ENCODE assay signal across 13 mouse cellular contexts in genomic region chr4:148121982-148122693, GRCm38 (mm10). TPM values are rescaled to one million over a fixed set of nuclear protein-coding genes. Genes with fewer than 3 reads are reported as not detected.
DNase-seq lines count a peak whose midpoint lies in the region; ATAC-seq and TF ChIP-seq lines count a peak whose summit lies in the region.
"Had no signal": no experiment of that assay in that cellular context is flagged by ENCODE, and none has a peak within 500 bp of the region (broad histone marks: within the 10 kb centered on the region; RNA-seq: fewer than 3 reads in every experiment).

No protein-coding gene starts in this region.

- 3% methylated on average over 5 of the region's 6 CpGs for WGBS in forebrain, postnatal 0 days
- 24% methylated on average over 5 of the region's 6 CpGs for WGBS in lung, postnatal 0 days

- H3K9ac ChIP-seq in forebrain, postnatal 0 days: no peak overlapping the region
- no peak overlapping the region for H3K9ac ChIP-seq in lung, postnatal 0 days (replicated peaks; ENCODE audit: low read depth)
- H3K9ac ChIP-seq: liver, embryonic 12.5 days had no signal

- TF ChIP-seq EP300 in lung, postnatal 0 days (IDR thresholded peaks at IDR 0.05): no peak

- no peaks in the 10 kb centered on the region for H3K9me3 ChIP-seq in forebrain, postnatal 0 days (ENCODE audit: low read length)
- no peaks in the 10 kb centered on the region for H3K9me3 ChIP-seq in lung, postnatal 0 days (ENCODE audit: low read length)
- H3K9me3 ChIP-seq: liver, embryonic 12.5 days had no signal

- peak overlapping the region; percentile 78 for H3K27ac ChIP-seq in forebrain, postnatal 0 days (ENCODE audit: low read depth, low read length)
- H3K27ac ChIP-seq in lung, postnatal 0 days (ENCODE audit: low read length): no peak overlapping the region
- H3K27ac ChIP-seq: liver, embryonic 12.5 days had no signal

- peak; percentile 90 for DNase-seq in left cerebral cortex, postnatal 4 days
- no peak for DNase-seq in left cerebral cortex, postnatal 36 days (ENCODE audit: low spot score in 2 of 2)
- peak; percentile 59 for DNase-seq in forebrain, postnatal 0 days
- peak; percentile 67 for DNase-seq in mesoderm, embryonic 11.5 days (ENCODE audit: low read depth, low spot score)
- DNase-seq in retina, postnatal 1 day: peak; percentile 82
- no peak for DNase-seq in gastrocnemius, postnatal 25 days
- no peak for DNase-seq in lung, postnatal 0 days (ENCODE audit: low spot score)
- no peak for DNase-seq in lung, postnatal 25 days (ENCODE audit: low spot score)
- DNase-seq: adrenal gland, adult 8-10 months; heart, adult 18-20 months; thymus, adult 2 months had no signal

- peak; percentile 75 for ATAC-seq in forebrain, postnatal 0 days
- no peak for ATAC-seq in lung, postnatal 0 days
- ATAC-seq: liver, embryonic 12.5 days had no signal

- intact Hi-C loops in left cerebral cortex, postnatal 4 days (cut with DNase I): no loop called here
- intact Hi-C loops in left cerebral cortex, postnatal 36 days (cut with DNase I): no loop called here

- peaks cover 20% of the 10 kb centered on the region; the same call in 1 of the 2 replicates for H3K4me1 ChIP-seq in forebrain, postnatal 0 days (ENCODE audit: insufficient read depth)
- H3K4me1 ChIP-seq in lung, postnatal 0 days (ENCODE audit: insufficient read depth, low read depth, low read length): no peaks in the 10 kb centered on the region
- H3K4me1 ChIP-seq: liver, embryonic 12.5 days had no signal

- no peaks in the 10 kb centered on the region for H3K27me3 ChIP-seq in forebrain, postnatal 0 days (ENCODE audit: insufficient read depth, low read length)
- no peaks in the 10 kb centered on the region for H3K27me3 ChIP-seq in lung, postnatal 0 days (replicated peaks; ENCODE audit: insufficient read depth, low read length)

- H3K36me3 ChIP-seq in forebrain, postnatal 0 days (ENCODE audit: insufficient read depth): no peaks in the 10 kb centered on the region
- no peaks in the 10 kb centered on the region for H3K36me3 ChIP-seq in lung, postnatal 0 days (ENCODE audit: insufficient read depth, low read length)
- H3K36me3 ChIP-seq: liver, embryonic 12.5 days had no signal

- H3K4me3 ChIP-seq in forebrain, postnatal 0 days (ENCODE audit: low read depth, low read length): no peak overlapping the region
- no peak overlapping the region for H3K4me3 ChIP-seq in lung, postnatal 0 days (ENCODE audit: low read depth, low read length)
- H3K4me3 ChIP-seq: liver, embryonic 12.5 days; megakaryocyte, embryonic 14.5 days had no signal

- no peak for TF ChIP-seq CTCF in forebrain, postnatal 0 days (IDR thresholded peaks at IDR 0.05; ENCODE audit: low read depth)
- TF ChIP-seq CTCF in lung, postnatal 0 days (IDR thresholded peaks at IDR 0.05): no peak

- no peak overlapping the region for H3K4me2 ChIP-seq in forebrain, postnatal 0 days (ENCODE audit: low read depth)
- no peak overlapping the region for H3K4me2 ChIP-seq in lung, postnatal 0 days (replicated peaks; ENCODE audit: low read depth, low read length)
- H3K4me2 ChIP-seq: liver, embryonic 12.5 days had no signal

RNA-seq across cellular contexts. Expression of gene Mad2l2, which starts 8.0 kb away (rescaled TPM):
- total RNA-seq in left cerebral cortex, postnatal 4 days (2021): 10 to 100 TPM; 53.0 to 55.4 TPM
- total RNA-seq in left cerebral cortex, postnatal 36 days (2021): 10 to 100 TPM; 14.7 to 15.2 TPM
- total RNA-seq in forebrain, postnatal 0 days (2014; rRNA removed): 43.6 and 45.7 TPM in 2 replicates
- polyA plus RNA-seq in forebrain, postnatal 0 days (2015; fragmentation: Nextera tagmentation; extraction: Ambion mirVana): 102 and 104 TPM in 2 replicates
- 10 to 100 TPM; 10.2 to 11.0 TPM for total RNA-seq in gastrocnemius, postnatal 25 days (2021)
- polyA plus RNA-seq in lung, postnatal 0 days (2015; fragmentation: Nextera tagmentation; extraction: Ambion mirVana): 35.2 and 35.7 TPM in 2 replicates

RNA-seq across cellular contexts. Expression of gene Draxin, which starts 8.4 kb away (rescaled TPM):
- 10 to 100 TPM; 41.9 to 46.4 TPM for total RNA-seq in left cerebral cortex, postnatal 4 days (2021)
- under 1 TPM; 0.43 to 0.47 TPM for total RNA-seq in left cerebral cortex, postnatal 36 days (2021)
- 37.5 and 40.5 TPM in 2 replicates for total RNA-seq in forebrain, postnatal 0 days (2014; rRNA removed)
- polyA plus RNA-seq in forebrain, postnatal 0 days (2015; fragmentation: Nextera tagmentation; extraction: Ambion mirVana): 6.8 and 8.7 TPM in 2 replicates
- not detected for total RNA-seq in gastrocnemius, postnatal 25 days (2021)
- 0.06 TPM in 2 replicates for polyA plus RNA-seq in lung, postnatal 0 days (2015; fragmentation: Nextera tagmentation; extraction: Ambion mirVana)

RNA-seq across cellular contexts. Expression of gene Fbxo6, which starts 29.8 kb away (rescaled TPM):
- 10 to 100 TPM; 21.2 to 21.8 TPM for total RNA-seq in left cerebral cortex, postnatal 4 days (2021)
- 10 to 100 TPM; 26.8 to 33.5 TPM for total RNA-seq in left cerebral cortex, postnatal 36 days (2021)
- total RNA-seq in forebrain, postnatal 0 days (2014; rRNA removed): 22.0 and 24.0 TPM in 2 replicates
- 22.8 and 24.9 TPM in 2 replicates for polyA plus RNA-seq in forebrain, postnatal 0 days (2015; fragmentation: Nextera tagmentation; extraction: Ambion mirVana)
- 10 to 100 TPM; 28.8 to 29.8 TPM for total RNA-seq in gastrocnemius, postnatal 25 days (2021)
- 53.1 and 58.5 TPM in 2 replicates for polyA plus RNA-seq in lung, postnatal 0 days (2015; fragmentation: Nextera tagmentation; extraction: Ambion mirVana)

RNA-seq across cellular contexts. Expression of gene Agtrap, which starts 34.3 kb away (rescaled TPM):
- 1 to 10 TPM; 4.2 to 4.6 TPM for total RNA-seq in left cerebral cortex, postnatal 4 days (2021)
- 1 to 10 TPM; 5.9 to 7.7 TPM for total RNA-seq in left cerebral cortex, postnatal 36 days (2021)
- total RNA-seq in forebrain, postnatal 0 days (2014; rRNA removed): 3.8 and 4.2 TPM in 2 replicates
- polyA plus RNA-seq in forebrain, postnatal 0 days (2015; fragmentation: Nextera tagmentation; extraction: Ambion mirVana): 5.6 and 7.9 TPM in 2 replicates
- 10 to 100 TPM; 10.9 to 16.2 TPM for total RNA-seq in gastrocnemius, postnatal 25 days (2021)
- 20.7 and 22.0 TPM in 2 replicates for polyA plus RNA-seq in lung, postnatal 0 days (2015; fragmentation: Nextera tagmentation; extraction: Ambion mirVana)

RNA-seq across cellular contexts. Expression of gene Fbxo44, which starts 38.1 kb away (rescaled TPM):
- total RNA-seq in left cerebral cortex, postnatal 4 days (2021): 10 to 100 TPM; 56.2 to 66.9 TPM
- total RNA-seq in left cerebral cortex, postnatal 36 days (2021): 100 to 1,000 TPM; 143 to 156 TPM
- 126 and 132 TPM in 2 replicates for total RNA-seq in forebrain, postnatal 0 days (2014; rRNA removed)
- 73.3 and 81.4 TPM in 2 replicates for polyA plus RNA-seq in forebrain, postnatal 0 days (2015; fragmentation: Nextera tagmentation; extraction: Ambion mirVana)
- total RNA-seq in gastrocnemius, postnatal 25 days (2021): 1 to 10 TPM; 6.4 to 7.1 TPM
- 7.1 and 8.4 TPM in 2 replicates for polyA plus RNA-seq in lung, postnatal 0 days (2015; fragmentation: Nextera tagmentation; extraction: Ambion mirVana)

Comparison
In these comparisons a context has a peak if more than half of its experiments do, and no peak if none do; other contexts are left out.
1. DNase-seq: peak in left cerebral cortex, postnatal 4 days (single experiment), forebrain, postnatal 0 days (single experiment), mesoderm, embryonic 11.5 days (single experiment) and retina, postnatal 1 day (single experiment); none in left cerebral cortex, postnatal 36 days (0 of 2), gastrocnemius, postnatal 25 days (single experiment), lung, postnatal 0 days (single experiment) and lung, postnatal 25 days (single experiment).
2. RNA of gene Draxin, which starts 8.4 kb away (total RNA-seq): 41.9 to 46.4 TPM in left cerebral cortex, postnatal 4 days and 37.5 to 40.5 TPM in forebrain, postnatal 0 days; 0.43 to 0.47 TPM in left cerebral cortex, postnatal 36 days and not detected in gastrocnemius, postnatal 25 days; every median in the first group is over 10 times any median in the second.